Mouse (Mus musculus) midbrain, embryonic 15.5 days (tissue): ENCODE data around the gene Nhlrc4. TPM values are rescaled to one million over a fixed set of nuclear protein-coding genes. Genes with fewer than 3 reads are reported as not detected.

Experiments
- ATAC-seq: fragments of 200-750 bp; cut with Nextera tagmentation; replicated peaks from 2 replicates; pipeline ENCODE4 v1.8.0; 2017; ENCODE audit warnings: moderate TSS enrichment
- H3K27ac ChIP-seq: fragments of 300-500 bp; sonication (generic); 2 replicates; pipeline ENCODE4 v1.5.1; 2015; ENCODE audit warnings: mild to moderate bottlenecking, inconsistent platforms
- H3K27me3 ChIP-seq: fragments of 300-500 bp; sonication (generic); replicated peaks from 2 replicates; pipeline ENCODE4 v1.6.1; 2015; ENCODE audit warnings: inconsistent platforms
- H3K36me3 ChIP-seq: fragments of 300-500 bp; sonication (generic); replicated peaks from 2 replicates; pipeline ENCODE4 v1.6.1; 2015; ENCODE audit warnings: inconsistent platforms
- H3K4me1 ChIP-seq: fragments of 300-500 bp; sonication (generic); 2 replicates; pipeline ENCODE4 v1.6.1; 2015; ENCODE audit warnings: inconsistent platforms
- H3K4me2 ChIP-seq: fragments of 300-500 bp; sonication (generic); 2 replicates; pipeline ENCODE4 v1.6.1; 2015; ENCODE audit warnings: inconsistent platforms, mild to moderate bottlenecking, moderate library complexity
- H3K4me3 ChIP-seq: fragments of 300-500 bp; sonication (generic); 2 replicates; pipeline ENCODE4 v1.5.1; 2015; ENCODE audit warnings: mild to moderate bottlenecking, inconsistent platforms
- H3K9ac ChIP-seq: fragments of 300-500 bp; sonication (generic); 2 replicates; pipeline ENCODE4 v1.6.1; 2015; ENCODE audit warnings: mild to moderate bottlenecking, inconsistent platforms
- H3K9me3 ChIP-seq: fragments of 300-500 bp; sonication (generic); 2 replicates; pipeline ENCODE4 v1.6.1; 2016; ENCODE audit warnings: inconsistent platforms
- WGBS: fragments of 180-500 bp; shearing (Covaris S2); methylation state at CpG from one replicate; pipeline ENCODE4 v1.1.7; 2015; ENCODE audit warnings: mixed read lengths; 5-methylcytosine and 5-hydroxymethylcytosine counted together
- polyA plus RNA-seq: library from polyadenylated mRNA; unstranded; fragments of >200 nt; fragmentation: Nextera tagmentation; extraction: Ambion mirVana; gene quantifications from 2 replicates; pipeline ENCODE4 v1.2.1, GENCODE M21; 2015

The Nhlrc4 gene
- polyA plus RNA-seq, 1 experiment from 2014 or later, result 0.80 TPM

DNA sequence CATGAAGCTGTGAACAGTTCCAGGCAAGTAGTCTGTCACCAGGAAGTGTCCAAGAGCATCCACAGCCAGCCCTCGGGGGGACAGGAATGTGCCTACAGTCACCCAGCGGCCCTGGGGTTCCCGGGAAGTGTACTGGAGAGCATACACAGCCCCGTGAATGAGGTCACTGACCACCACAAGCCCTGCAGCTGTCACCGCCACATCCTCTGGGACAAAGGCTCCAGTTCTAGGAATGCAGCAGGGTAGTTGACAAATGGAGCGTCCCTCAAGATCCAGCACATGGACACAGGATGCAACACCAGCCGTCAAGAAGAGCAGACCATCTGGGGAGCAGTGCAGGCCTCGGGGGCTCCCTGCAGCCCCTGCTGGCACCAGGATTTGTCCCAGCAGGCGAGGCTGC lies 992 bp downstream of the Nhlrc4 start:
- Histone ChIP-seq H3K36me3 (no peaks in the 10 kb centered on the region), H3K4me2 (no peak overlapping the region), H3K27ac (no peak overlapping the region), H3K4me3 (no peak overlapping the region), H3K9me3 (no peaks in the 10 kb centered on the region), H3K4me1 (peaks cover 14% of the 10 kb centered on the region), H3K9ac (no peak overlapping the region), H3K27me3 (no peaks in the 10 kb centered on the region)
- 76% methylated on average over 9 of the region's 9 CpGs for WGBS
- no peak for ATAC-seq

DNA sequence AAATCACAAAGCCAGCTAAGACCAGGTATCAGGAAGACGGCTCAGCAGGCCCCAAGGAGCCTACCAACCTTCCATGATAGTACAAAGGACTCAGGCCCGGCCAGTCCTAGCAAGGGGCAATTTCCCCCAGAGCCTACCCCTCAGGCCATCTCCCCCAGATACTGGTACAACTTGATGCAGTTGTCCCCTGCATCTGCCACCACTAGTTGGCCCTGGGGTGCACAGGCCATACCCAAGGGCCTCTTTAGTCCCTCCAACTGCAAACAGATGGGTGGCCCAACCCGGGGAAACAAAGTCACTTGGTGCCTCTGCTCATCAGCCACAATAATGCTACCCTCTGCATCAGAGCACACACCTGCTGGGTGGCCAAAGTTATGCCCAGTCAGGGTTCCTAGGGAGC lies 1.5 kb downstream of the Nhlrc4 start:
- H3K36me3 ChIP-seq, result no peaks in the 10 kb centered on the region
- no peak overlapping the region for H3K4me2 ChIP-seq
- H3K4me1 ChIP-seq, result peaks cover 14% of the 10 kb centered on the region
- no peak overlapping the region for H3K4me3 ChIP-seq
- WGBS, result 88% methylated on average over 3 of the region's 3 CpGs
- no peak overlapping the region for H3K9ac ChIP-seq
- H3K27me3 ChIP-seq, result no peaks in the 10 kb centered on the region
- H3K27ac ChIP-seq, result no peak overlapping the region
- no peaks in the 10 kb centered on the region for H3K9me3 ChIP-seq
- no peak for ATAC-seq

DNA sequence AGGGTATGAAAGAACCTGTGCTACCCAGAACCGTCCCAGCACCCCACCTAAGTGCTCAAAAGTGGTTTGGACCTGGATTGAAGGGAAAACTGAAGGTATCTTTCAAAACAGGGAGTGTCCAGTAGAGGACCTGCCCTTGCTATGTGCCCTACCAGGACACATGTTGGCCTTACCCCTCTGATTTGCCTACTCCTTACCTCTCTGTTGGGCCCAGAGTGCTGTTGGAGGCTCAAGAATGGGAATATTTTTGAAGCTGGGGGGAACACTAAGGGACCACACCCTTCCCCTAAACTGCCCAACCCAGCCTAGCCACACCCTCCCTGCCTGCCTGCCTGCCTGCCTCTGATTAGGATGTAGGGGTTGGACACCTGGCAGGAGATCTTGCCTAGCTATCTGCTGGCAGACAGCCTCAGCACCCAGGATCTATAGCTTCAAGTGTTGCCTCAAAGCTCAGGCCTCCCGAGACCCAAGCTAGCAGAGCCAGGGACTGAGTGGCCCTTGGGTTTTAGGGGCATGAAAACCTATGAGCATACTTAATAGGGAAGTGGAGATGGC lies 2.1 kb downstream of the Nhlrc4 start:
- no peak for ATAC-seq
- H3K9ac ChIP-seq, result no peak overlapping the region
- 82% methylated on average over 2 of the region's 2 CpGs for WGBS
- H3K4me2 ChIP-seq, result no peak overlapping the region
- no peak overlapping the region for H3K4me3 ChIP-seq
- H3K9me3 ChIP-seq, result no peaks in the 10 kb centered on the region
- H3K27ac ChIP-seq, result no peak overlapping the region
- H3K36me3 ChIP-seq, result no peaks in the 10 kb centered on the region
- H3K4me1 ChIP-seq, result peaks cover 14% of the 10 kb centered on the region
- no peaks in the 10 kb centered on the region for H3K27me3 ChIP-seq

DNA sequence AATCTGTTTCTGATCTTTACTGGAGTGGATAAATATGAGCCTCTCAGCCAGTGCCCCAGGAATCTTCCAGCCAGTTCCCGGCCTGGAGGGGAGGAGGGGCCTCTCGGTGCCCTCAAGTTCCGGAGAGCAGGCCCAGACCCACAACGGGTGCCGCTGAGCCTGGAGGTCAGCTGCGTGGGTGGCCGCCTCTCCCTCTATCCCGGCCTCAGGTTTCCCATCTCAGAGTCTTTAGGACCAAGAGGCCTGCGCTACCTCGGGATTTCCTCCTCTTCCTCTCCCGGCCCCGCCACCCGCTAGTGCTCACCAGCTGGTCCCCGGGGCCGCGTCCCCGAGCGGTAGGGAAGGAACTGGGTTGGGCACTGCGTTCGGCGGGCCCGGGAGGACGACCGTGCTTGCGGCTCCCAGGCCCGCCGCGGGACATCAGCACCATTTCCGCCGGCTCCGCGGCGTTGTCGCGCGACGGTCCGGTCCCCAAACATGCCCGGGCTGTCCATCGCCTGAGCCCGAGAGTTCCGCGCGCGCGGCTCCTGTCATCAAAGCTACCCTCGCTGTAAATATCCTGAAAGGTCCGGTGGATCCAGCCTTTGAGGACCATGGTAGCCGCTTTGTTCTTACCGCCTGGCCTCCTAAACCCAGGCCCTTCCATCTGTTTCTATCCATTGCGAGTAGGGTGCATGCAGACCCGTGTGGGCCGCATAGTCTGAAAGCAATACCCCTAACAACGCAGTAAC lies 3.1 kb downstream of the Nhlrc4 start:
- peak; percentile 85 for ATAC-seq
- peaks cover 14% of the 10 kb centered on the region for H3K4me1 ChIP-seq
- H3K36me3 ChIP-seq, result 0 out of 2 replicates have a peak, but pooled peaks cover 4% of the 10 kb centered on the region
- H3K4me2 ChIP-seq, result peak overlapping the region; percentile 79
- peak overlapping the region; percentile 87 for H3K27ac ChIP-seq
- peak overlapping the region; percentile 89 for H3K4me3 ChIP-seq
- H3K9me3 ChIP-seq, result no peaks in the 10 kb centered on the region
- peak overlapping the region; percentile 95 for H3K9ac ChIP-seq
- 2% methylated on average over 54 of the region's 54 CpGs for WGBS
- H3K27me3 ChIP-seq, result no peaks in the 10 kb centered on the region

DNA sequence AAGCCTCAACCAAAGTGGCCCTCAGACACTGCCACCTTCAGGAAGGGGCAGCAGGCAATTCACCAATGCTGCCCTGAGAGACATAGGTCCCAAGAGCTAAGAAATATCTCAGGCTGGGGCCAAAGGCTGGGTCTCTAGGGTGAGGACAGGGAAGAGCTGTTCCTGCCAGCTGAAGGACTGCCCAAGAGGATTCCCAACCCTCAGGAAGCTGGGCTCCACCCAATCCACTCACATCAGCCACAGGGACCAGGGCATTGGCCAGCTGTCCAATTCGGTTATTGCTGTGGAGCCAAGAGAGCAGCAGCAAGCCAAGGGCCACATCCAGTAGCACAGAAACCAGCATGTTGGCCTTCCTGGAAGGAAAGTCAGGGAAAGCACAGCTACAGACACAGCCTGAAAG lies 10.2 kb downstream of the Nhlrc4 start:
- 85% methylated on average over 1 of the region's 1 CpGs for WGBS
- Histone ChIP-seq H3K9ac (no peak overlapping the region), H3K4me1 (no peaks in the 10 kb centered on the region), H3K36me3 (peaks cover 22% of the 10 kb centered on the region; the same call in 1 of the 2 replicates), H3K9me3 (no peaks in the 10 kb centered on the region), H3K27ac (no peak overlapping the region), H3K4me3 (no peak overlapping the region), H3K27me3 (no peaks in the 10 kb centered on the region), H3K4me2 (no peak overlapping the region)
- no peak for ATAC-seq

DNA sequence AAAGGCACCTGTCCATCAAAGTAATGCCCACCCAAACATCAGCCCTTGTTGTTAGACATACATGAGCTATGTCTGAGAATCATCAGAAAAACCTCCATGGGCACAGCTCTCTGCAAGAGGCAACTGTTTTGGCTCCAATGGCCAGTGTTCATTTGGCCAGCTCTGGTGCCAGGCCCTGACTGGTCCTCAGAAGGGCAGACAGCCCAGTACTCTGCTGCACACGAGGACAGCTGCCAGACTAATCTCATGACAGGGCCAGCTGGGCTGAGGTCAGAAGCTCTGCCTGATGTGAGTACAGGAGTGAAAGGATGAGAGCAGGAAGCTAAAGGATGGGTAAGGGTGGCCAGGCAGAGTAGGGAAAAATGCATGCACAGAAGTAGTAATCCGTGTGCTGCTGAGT lies 19.4 kb downstream of the Nhlrc4 start:
- Histone ChIP-seq H3K4me1 (no peaks in the 10 kb centered on the region), H3K4me3 (no peak overlapping the region), H3K9me3 (no peaks in the 10 kb centered on the region), H3K36me3 (peaks cover 12% of the 10 kb centered on the region; the same call in 1 of the 2 replicates), H3K27ac (no peak overlapping the region), H3K9ac (no peak overlapping the region), H3K4me2 (no peak overlapping the region), H3K27me3 (no peaks in the 10 kb centered on the region)
- 80% methylated on average over 2 of the region's 2 CpGs for WGBS
- no peak for ATAC-seq

DNA sequence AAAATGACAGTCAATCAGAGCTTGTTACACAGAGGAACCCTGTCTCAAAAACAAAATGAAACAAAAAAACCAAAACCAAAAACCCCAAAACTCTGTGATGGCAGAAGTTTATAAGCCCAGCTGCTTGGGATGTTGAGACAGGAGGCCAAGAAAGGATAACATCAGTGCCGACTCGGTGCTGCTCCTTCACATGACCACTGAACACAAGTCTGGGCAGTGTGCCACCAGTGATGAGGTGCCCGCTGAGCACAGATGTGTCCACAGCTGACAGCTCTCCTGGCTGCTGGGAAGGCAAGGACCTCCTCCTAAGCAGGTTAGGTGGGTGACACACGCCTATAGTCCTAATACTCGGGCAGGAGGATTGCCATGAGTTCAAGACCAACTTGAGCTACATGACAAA lies 22.6 kb downstream of the Nhlrc4 start:
- WGBS, result 85% methylated on average over 5 of the region's 5 CpGs
- Histone ChIP-seq H3K27ac (no peak overlapping the region), H3K4me3 (no peak overlapping the region), H3K4me2 (no peak overlapping the region), H3K36me3 (0 out of 2 replicates have a peak, but pooled peaks cover 3% of the 10 kb centered on the region), H3K27me3 (no peaks in the 10 kb centered on the region), H3K9me3 (no peaks in the 10 kb centered on the region), H3K9ac (no peak overlapping the region), H3K4me1 (peaks cover 19% of the 10 kb centered on the region)
- no peak for ATAC-seq

DNA sequence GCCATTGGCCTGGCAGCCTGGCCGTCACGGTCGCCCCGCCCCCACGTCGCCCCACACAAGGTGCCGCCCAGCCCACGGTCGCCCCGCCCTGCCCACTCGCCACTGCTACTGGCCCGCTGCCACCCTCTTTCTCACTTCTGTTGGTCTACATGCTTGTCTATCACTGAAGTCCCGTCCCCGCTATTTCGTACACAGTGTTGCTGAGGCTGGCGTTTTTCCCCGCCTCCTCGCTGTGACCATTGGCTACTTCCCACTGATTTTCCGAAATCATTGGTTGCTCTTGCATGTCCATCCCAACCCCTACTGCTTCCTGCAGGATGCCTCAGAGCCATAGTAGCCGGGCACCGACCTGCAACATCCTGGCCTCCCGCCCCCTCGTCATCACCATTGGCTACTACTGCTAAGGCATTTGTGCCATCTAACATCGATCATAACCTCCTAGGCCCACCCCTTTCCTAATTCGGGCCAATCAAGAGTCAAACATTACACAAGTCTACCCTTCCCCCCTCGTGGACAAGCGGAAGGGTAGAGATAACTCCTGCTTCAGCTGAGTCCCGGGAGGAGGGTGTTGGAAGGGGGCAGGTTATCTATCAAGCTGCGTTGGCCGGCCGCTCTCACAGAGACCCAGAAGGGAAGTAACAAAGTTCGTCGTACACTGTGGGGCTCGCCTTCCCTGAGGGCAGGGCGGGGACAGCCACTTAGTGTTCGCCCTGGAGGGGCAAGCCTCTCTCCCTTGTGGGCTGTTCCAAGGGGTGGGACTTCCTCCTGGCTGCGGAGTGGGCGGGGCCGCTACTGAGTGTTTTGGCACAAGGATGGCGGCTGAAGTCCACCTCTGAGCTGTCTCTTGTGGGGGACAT lies 24.7 kb downstream of the Nhlrc4 start:
- WGBS, result 1% methylated on average over 40 of the region's 40 CpGs
- peak overlapping the region; percentile 84 for H3K9ac ChIP-seq
- peaks cover 23% of the 10 kb centered on the region for H3K4me1 ChIP-seq
- no peaks in the 10 kb centered on the region for H3K36me3 ChIP-seq
- peak overlapping the region; percentile 97 for H3K4me3 ChIP-seq
- H3K4me2 ChIP-seq, result peak overlapping the region; percentile 70
- peak overlapping the region; percentile 91 for H3K27ac ChIP-seq
- no peaks in the 10 kb centered on the region for H3K27me3 ChIP-seq
- peak; percentile 98 for ATAC-seq
- no peaks in the 10 kb centered on the region for H3K9me3 ChIP-seq

DNA sequence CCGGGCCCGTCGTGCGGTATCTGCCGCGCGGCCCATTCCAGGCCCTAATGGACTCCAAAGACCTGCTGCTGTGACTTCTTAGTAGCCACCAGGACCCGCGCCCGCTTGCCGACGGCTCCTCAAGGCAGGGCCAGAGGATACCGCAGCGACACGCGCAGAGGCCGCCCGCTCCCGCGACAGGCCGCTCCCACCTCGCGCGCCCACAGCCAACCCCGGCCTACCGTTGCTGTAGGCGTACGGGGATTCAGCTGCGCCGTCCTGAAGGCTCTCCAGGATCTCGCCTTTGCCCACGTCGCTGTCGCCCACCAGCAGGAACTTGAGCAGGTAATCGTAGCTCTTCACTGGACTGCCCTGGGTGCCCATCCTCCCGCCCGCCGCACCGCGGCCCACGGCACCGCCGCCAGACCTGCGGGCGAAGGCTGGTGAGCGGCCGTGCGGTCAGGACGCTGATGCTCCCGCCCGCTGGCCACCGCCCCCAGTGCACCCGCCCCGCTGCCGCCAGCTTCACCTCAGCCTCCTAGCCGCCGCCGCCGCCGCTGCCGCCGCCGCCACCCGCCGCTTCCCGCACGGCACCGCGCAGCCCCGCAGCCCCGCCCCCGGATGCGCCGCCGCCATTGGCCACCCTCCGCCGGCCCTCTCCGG lies 25.5 kb downstream of the Nhlrc4 start, which contains the start of gene Rab40c:
TSS of gene Rab40c (minus strand) at position 584 of the 642 bp plus-strand sequence.
- Histone ChIP-seq H3K4me1 (peaks cover 23% of the 10 kb centered on the region), H3K4me3 (peak within 1 kb of the TSS; percentile 97), H3K27ac (peak within 1 kb of the TSS; percentile 91), H3K36me3 (no peaks in the 10 kb centered on the region), H3K4me2 (peak within 1 kb of the TSS; percentile 81), H3K9me3 (no peaks in the 10 kb centered on the region), H3K27me3 (no peaks in the 10 kb centered on the region), H3K9ac (peak within 1 kb of the TSS; percentile 84)
- ATAC-seq, result peak; percentile 20
- under 1% methylated on average over 67 of the region's 78 CpGs for WGBS

DNA sequence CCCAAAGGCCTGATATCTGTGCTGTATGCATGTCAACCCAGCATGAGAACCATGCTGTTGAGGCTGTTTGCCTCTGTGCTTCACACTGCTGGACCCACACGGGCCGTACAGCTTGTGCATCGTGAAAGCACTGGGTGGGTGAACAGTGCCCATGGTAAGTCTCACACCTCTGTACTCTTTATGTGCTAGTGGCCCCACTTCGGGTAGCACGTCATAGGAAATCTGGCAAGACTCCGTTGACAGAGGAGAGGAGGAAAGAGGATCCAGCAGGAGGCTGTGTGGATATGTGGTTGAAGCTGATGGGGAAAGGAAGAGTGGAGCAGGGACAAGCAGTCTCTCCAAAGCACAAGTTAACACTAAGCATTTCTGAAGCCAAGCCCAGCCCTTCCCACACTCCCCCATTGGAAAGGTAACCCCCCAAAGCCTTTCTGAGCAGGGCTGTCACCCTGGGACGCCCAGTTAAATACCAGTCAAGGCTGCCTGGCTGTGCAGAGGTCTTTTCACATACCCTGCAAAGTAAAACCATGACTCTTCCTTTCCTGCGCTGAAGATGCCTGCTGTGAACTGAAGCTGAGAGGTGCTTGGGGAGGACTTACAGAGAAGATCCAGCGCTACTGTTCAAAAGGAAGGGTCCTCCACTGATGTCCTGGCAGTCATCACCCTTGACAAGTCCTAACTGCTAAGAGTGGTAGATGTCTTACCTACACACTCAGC lies 26.6 kb downstream of the Nhlrc4 start:
- H3K4me3 ChIP-seq, result peak overlapping the region; percentile 97
- peak overlapping the region; percentile 84 for H3K9ac ChIP-seq
- no peaks in the 10 kb centered on the region for H3K27me3 ChIP-seq
- ATAC-seq, result no peak
- H3K9me3 ChIP-seq, result no peaks in the 10 kb centered on the region
- no peaks in the 10 kb centered on the region for H3K36me3 ChIP-seq
- H3K27ac ChIP-seq, result no peak overlapping the region
- peak overlapping the region; percentile 81 for H3K4me2 ChIP-seq
- H3K4me1 ChIP-seq, result peaks cover 23% of the 10 kb centered on the region
- WGBS, result 86% methylated on average over 9 of the region's 9 CpGs

DNA sequence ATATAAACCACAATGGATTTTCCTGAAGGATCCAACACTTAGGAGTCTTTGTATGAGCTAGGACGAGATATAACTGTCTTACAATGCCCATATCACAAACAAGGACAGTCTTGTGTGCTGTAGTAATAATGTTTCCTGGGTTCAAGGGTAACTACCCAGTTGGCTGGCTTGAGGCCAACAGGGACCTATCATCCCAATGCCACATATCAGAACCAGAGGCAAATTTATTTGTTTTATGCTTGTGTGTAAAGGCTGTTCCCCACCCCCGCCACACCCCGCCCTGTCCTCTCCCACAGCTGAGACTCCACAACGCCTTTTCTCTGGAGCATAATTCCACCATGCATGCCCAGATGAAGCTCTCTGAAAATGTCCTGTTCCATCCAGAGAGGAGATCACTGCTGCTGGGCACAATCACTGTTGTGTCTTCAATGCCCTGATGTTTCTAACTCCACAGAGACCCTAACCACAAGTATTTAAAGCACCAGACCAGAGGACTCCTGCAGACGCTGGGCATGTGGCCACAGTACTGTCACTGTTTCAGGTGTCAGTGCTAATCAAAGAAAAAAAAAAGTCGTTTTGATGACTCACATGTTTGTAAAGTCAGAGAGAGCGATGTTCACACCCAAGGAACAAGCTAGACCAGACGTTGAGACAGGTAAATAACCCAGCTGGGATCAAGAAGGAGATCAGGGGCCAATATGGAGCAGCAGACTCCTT lies 27.7 kb downstream of the Nhlrc4 start:
- H3K4me1 ChIP-seq, result peaks cover 23% of the 10 kb centered on the region
- no peak overlapping the region for H3K9ac ChIP-seq
- no peaks in the 10 kb centered on the region for H3K9me3 ChIP-seq
- no peak for ATAC-seq
- no peaks in the 10 kb centered on the region for H3K36me3 ChIP-seq
- H3K4me2 ChIP-seq, result no peak overlapping the region
- H3K27ac ChIP-seq, result no peak overlapping the region
- no peaks in the 10 kb centered on the region for H3K27me3 ChIP-seq
- WGBS, result 90% methylated on average over 8 of the region's 8 CpGs
- H3K4me3 ChIP-seq, result peak overlapping the region; percentile 97; the same call in 1 of the 2 replicates
